ENCODE assay signal across 29 mouse cellular contexts in the genomic region with DNA sequence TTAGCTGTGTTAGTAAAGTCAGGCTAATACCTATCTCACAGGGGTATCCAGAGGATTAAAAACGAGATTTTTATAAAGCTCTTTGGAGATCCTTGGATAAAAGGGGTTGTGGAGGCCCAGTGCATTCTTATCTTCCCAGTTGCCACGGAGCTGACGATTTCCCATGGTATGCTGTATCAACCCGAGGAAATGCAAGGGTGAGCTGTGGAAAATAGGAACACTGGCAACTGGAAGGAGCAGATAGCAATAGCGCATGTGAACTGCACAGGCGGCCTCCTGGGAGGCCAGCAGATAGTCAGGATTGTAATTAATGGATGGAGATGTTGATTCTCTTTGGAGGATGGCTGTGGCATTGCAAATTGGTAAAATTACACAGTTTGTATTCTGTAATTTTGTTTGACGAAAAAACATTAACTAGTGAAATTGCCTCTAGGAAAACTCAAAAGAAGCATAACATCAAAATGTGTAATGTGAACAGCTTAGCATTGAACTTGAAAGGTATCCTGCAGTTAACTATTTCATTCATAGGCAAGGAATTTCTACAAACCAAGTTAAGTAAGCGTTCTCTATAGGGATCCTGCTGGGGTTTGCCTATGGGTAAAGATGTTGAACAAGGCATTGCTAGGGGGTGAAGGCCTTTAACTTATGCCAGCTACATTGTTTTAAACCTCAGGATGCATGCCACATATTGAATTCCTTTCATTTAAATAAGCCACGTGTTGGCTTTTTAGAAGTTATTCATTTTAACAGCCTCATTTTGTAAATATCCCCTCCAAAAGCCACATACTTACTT.
DNase-seq lines count a peak whose midpoint lies in the region; ATAC-seq and TF ChIP-seq lines count a peak whose summit lies in the region.
"Had no signal": no experiment of that assay in that cellular context is flagged by ENCODE, and none has a peak within 500 bp of the region (broad histone marks: within the 10 kb centered on the region; RNA-seq: fewer than 3 reads in every experiment).

No protein-coding gene starts in this region.

- H3K27me3 ChIP-seq in hindbrain, embryonic 11.5 days (ENCODE audit: control insufficient read depth, insufficient read depth, low read length), result no peaks in the 10 kb centered on the region
- no peaks in the 10 kb centered on the region for H3K27me3 ChIP-seq in hindbrain, embryonic 16.5 days (replicated peaks; ENCODE audit: control insufficient read depth, insufficient read depth, low read length)
- H3K27me3 ChIP-seq in midbrain, embryonic 15.5 days (replicated peaks), result no peaks in the 10 kb centered on the region
- H3K27me3 ChIP-seq: CH12.LX; embryonic facial prominence, embryonic 13.5 days; heart, embryonic 12.5 days; liver, embryonic 12.5 days; neural tube, embryonic 15.5 days had no signal

- H3K4me3 ChIP-seq in hindbrain, embryonic 11.5 days (ENCODE audit: low read depth, low read length), result no peak overlapping the region
- H3K4me3 ChIP-seq in hindbrain, embryonic 16.5 days (ENCODE audit: low read length), result no peak overlapping the region
- H3K4me3 ChIP-seq in midbrain, embryonic 15.5 days, result no peak overlapping the region
- H3K4me3 ChIP-seq: embryonic facial prominence, embryonic 13.5 days; heart, embryonic 12.5 days; liver, embryonic 12.5 days; neural tube, embryonic 15.5 days had no signal

- DNase-seq in embryo, embryonic 10 days (ENCODE audit: low spot score), result peak; percentile 27
- DNase-seq in embryo, embryonic 9.5 days (ENCODE audit: extremely low spot score), result no peak
- DNase-seq in hindbrain, embryonic 11.5 days (ENCODE audit: low spot score), result peak; percentile 4
- peak; percentile 71 for DNase-seq in brain, embryonic 14.5 days (ENCODE audit: low read depth)
- DNase-seq in adrenal gland, postnatal 36 days, result no peak
- DNase-seq: adrenal gland, adult 2 months; cerebellum, adult 8-10 months; gastrocnemius, postnatal 25 days; heart, adult 18-20 months; heart, postnatal 4 days; kidney, adult 8-10 months; kidney, postnatal 4 days; layer of hippocampus, postnatal 36 days; liver, postnatal 0 days; lung, postnatal 36 days; right cerebral cortex, adult 18-20 months; spleen, adult 18-20 months; thymus, postnatal 14 days had no signal

- H3K9me3 ChIP-seq in hindbrain, embryonic 11.5 days (ENCODE audit: control insufficient read depth, low read length), result no peaks in the 10 kb centered on the region
- no peaks in the 10 kb centered on the region for H3K9me3 ChIP-seq in hindbrain, embryonic 16.5 days (ENCODE audit: control insufficient read depth, low read length)
- no peaks in the 10 kb centered on the region; the same call in 1 of the 2 replicates for H3K9me3 ChIP-seq in midbrain, embryonic 15.5 days
- H3K9me3 ChIP-seq: embryonic facial prominence, embryonic 13.5 days; heart, embryonic 12.5 days; liver, embryonic 12.5 days; neural tube, embryonic 15.5 days had no signal

- 0 out of 2 replicates have a peak, but pooled peaks cover 2% of the 10 kb centered on the region for H3K4me1 ChIP-seq in hindbrain, embryonic 11.5 days (replicated peaks; ENCODE audit: control insufficient read depth, insufficient read depth, low read length)
- peaks cover 3% of the 10 kb centered on the region; the same call in 1 of the 2 replicates for H3K4me1 ChIP-seq in hindbrain, embryonic 16.5 days (ENCODE audit: control insufficient read depth, insufficient read depth, low read depth, low read length)
- H3K4me1 ChIP-seq in midbrain, embryonic 15.5 days, result peaks cover 14% of the 10 kb centered on the region
- H3K4me1 ChIP-seq: embryonic facial prominence, embryonic 13.5 days; liver, embryonic 12.5 days had no signal

- H3K9ac ChIP-seq in hindbrain, embryonic 11.5 days (ENCODE audit: low read depth, low read length), result no peak overlapping the region
- H3K9ac ChIP-seq in hindbrain, embryonic 16.5 days (ENCODE audit: low read depth, low read length), result no peak overlapping the region
- no peak overlapping the region for H3K9ac ChIP-seq in midbrain, embryonic 15.5 days
- H3K9ac ChIP-seq: embryonic facial prominence, embryonic 13.5 days; heart, embryonic 12.5 days; liver, embryonic 12.5 days; liver, postnatal 0 days; neural tube, embryonic 15.5 days had no signal

- no peak for TF ChIP-seq POLR2A in brain, embryonic 14.5 days (IDR thresholded peaks at IDR 0.05; ENCODE audit: borderline replicate concordance, extremely low read depth, insufficient read depth, insufficient read length, poor library complexity, severe bottlenecking)

- no peak for ATAC-seq in hindbrain, embryonic 11.5 days (ENCODE audit: low FRiP score)
- no peak for ATAC-seq in hindbrain, embryonic 16.5 days
- 0 out of 2 replicates have a peak, but pooled peaks have one; percentile 69 for ATAC-seq in midbrain, embryonic 15.5 days (replicated peaks)
- ATAC-seq: activated CD4-positive, CD25-positive, alpha-beta regulatory T cell, adult 4 months; intestine, embryonic 16.5 days; liver, embryonic 12.5 days; liver, postnatal 0 days had no signal

- 30% methylated on average over 9 of the region's 9 CpGs for WGBS in hindbrain, embryonic 11.5 days
- WGBS in hindbrain, embryonic 16.5 days, result 19% methylated on average over 9 of the region's 9 CpGs
- WGBS in midbrain, embryonic 15.5 days, result 17% methylated on average over 9 of the region's 9 CpGs

- no peaks in the 10 kb centered on the region for H3K36me3 ChIP-seq in hindbrain, embryonic 11.5 days (ENCODE audit: control insufficient read depth, insufficient read depth, low read length)
- no peaks in the 10 kb centered on the region for H3K36me3 ChIP-seq in hindbrain, embryonic 16.5 days (ENCODE audit: control insufficient read depth, insufficient read depth, low read length)
- H3K36me3 ChIP-seq in midbrain, embryonic 15.5 days (replicated peaks), result no peaks in the 10 kb centered on the region
- H3K36me3 ChIP-seq: embryonic facial prominence, embryonic 13.5 days; heart, embryonic 12.5 days; liver, embryonic 12.5 days; neural tube, embryonic 15.5 days had no signal

- TF ChIP-seq CTCF in brain, embryonic 14.5 days (IDR thresholded peaks at IDR 0.05; ENCODE audit: borderline replicate concordance, extremely low read depth, insufficient read depth, insufficient read length), result no peak

- H3K4me2 ChIP-seq in hindbrain, embryonic 11.5 days (replicated peaks; ENCODE audit: low read depth, low read length), result no peak overlapping the region
- H3K4me2 ChIP-seq in hindbrain, embryonic 16.5 days (ENCODE audit: low read length), result no peak overlapping the region
- H3K4me2 ChIP-seq in midbrain, embryonic 15.5 days, result no peak overlapping the region
- H3K4me2 ChIP-seq: embryonic facial prominence, embryonic 13.5 days; heart, embryonic 12.5 days; liver, embryonic 12.5 days; neural tube, embryonic 15.5 days had no signal

- H3K27ac ChIP-seq in hindbrain, embryonic 11.5 days (ENCODE audit: low read depth, low read length), result no peak overlapping the region
- no peak overlapping the region for H3K27ac ChIP-seq in hindbrain, embryonic 16.5 days (ENCODE audit: low read depth, low read length)
- H3K27ac ChIP-seq in midbrain, embryonic 15.5 days, result 0 out of 2 replicates have a peak overlapping the region, but pooled peaks have one; percentile 34
- H3K27ac ChIP-seq: embryonic facial prominence, embryonic 13.5 days; hindbrain, postnatal 0 days; kidney, postnatal 0 days; liver, embryonic 12.5 days; neural tube, embryonic 15.5 days had no signal

Comparison
In these comparisons a context has a peak if more than half of its experiments do, and no peak if none do; other contexts are left out.
1. DNase-seq: peak in embryo, embryonic 10 days (single experiment), hindbrain, embryonic 11.5 days (single experiment) and brain, embryonic 14.5 days (single experiment); none in embryo, embryonic 9.5 days (single experiment) and adrenal gland, postnatal 36 days (0 of 2).